Mouse (Mus musculus): ENCODE results near the gene Umps.
A peak's percentile ranks its signal among the peaks of the same experiment; 100 is the strongest.

Umps gene

DNA sequence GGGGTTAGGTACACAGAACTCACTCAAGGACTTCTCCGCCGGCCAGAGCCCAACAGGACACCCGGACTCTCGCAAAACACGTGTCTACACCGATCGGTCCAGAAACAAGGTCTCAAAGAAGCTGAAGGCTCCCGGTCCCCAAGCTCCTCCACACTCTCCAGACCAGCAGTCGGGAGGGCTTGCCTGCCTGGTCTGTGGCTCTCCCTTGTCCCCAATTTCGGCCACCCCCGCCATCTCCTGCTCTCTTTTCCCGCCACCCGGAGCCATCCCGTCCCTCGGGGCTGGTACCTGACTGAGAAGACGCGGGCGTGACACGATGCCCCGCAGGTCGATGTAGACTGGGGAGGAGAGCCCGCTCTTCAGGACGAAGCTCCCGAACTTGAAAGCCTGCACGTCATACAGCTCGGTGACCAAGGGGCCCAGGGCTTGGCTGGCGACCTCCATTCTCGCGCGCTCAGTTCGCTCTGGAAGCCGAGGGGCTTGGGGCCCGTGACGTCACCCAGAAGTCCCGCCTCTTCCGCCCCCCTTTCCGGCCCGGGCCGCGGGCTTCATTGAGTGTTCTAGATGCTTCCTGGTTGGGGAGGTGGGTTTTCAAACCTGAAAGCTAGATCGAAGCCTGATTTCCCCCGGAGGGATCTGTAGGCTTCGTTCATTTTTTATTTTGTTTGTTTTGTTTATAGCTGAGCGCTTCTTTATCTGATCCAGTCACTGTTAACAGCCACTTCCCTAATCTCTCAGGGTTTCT is at the start of gene Umps:
Umps (minus strand) TSS at position 501 of the 745 bp plus-strand sequence.
- peak; percentile 85 for DNase-seq

DNA sequence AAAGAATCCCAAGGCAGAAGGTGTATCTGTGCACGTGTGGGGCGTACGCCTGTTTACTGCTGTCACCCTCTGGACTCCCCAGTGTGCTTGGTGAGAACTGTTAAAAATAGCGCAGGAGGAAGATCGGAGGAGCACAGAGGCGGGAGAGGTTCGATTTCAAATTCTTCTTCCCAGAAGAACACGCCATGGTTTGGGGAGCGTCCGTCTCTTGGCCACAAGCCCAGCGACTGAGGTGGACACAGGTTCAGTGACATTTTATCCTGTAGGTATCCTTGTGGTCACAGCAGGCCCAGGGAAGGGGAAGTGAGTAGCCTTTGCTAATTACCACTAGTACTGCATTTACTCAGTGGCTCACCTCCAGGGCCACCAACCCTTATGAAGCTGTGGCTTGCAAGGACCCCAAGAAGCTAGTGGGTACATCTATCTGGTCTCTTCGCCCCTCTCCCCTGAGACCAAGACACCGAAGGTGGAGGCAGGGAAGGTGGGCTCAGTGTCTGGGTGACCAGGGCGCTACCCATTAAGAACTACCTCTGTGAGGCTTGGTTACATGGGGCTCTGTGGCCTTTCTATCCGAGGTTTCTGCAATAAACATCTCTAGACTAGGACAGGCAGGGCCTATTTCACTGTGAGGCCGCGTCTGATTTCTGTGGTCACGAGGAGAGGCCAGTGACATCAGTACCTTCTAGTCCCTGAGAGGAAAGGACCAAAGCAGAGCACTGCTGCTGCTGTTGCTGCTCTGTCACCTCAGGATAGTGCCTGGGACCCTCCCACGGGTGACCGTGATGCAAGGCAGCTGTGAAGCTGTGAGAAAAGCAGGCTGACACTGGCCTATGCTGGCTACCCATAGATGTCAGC is 45.4 kb upstream of the Umps start:
- DNase-seq: no peak

DNA sequence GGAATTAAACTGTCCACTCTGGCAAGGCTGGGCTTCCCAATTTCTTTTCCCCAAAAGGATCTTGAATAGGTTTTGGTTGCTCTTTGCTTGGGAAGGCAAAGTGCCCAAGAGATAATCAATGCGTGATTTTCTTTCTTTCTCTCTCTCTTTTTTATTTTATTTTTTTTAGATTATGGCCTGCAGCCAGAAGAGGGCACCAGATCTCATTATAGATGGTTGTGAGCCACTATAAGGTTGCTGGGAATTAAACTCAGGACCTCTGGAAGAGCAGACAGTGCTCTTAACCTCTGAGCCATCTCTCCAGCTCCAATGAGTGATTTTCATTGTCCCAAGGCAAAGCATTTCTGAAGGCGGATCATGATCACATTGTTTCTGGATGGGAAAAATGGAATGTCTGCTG is 42.7 kb upstream of the Umps start:
- no peak for DNase-seq

DNA sequence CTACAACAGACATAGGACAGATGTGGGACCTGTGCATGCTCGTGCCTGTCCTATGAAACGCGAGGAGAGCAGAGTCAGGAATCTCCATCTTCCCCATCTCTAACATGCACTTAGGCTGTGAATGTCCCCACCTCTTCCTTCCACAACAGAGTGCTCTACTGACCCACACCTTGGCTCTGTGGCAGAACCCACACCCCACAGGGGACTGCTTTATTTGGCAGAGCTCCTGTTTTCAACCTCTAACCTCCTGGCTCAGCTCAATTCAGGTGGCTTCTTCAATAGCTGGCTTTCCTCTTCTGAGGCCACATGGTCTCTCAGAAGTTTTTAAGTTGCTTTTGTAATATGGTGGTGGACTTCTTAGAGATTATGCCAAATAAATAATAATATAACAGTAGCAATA is 39.1 kb upstream of the Umps start:
- no peak for DNase-seq

DNA sequence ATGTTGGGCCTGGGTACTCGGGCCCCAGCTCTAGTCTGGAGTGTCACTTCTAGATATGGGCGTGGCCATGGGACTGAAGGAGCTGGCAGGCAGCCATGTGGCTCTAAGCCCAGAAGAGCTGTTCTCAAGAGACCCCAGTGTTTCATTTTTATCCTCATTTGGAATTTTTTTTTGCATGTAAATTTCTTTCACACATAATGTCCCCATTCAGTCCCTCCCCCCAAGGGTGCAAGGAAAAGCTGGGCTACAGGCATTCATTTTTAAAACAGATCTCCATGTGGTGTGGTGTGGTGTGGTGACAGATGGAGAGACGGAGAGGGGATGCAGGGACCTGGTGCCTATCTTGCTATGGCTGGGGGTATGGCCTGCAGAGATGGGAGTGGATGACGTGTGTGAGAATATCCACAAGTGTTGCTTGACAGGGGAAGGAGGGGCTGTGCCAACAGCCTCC is 37.3 kb upstream of the Umps start:
- peak; percentile 91 for DNase-seq

DNA sequence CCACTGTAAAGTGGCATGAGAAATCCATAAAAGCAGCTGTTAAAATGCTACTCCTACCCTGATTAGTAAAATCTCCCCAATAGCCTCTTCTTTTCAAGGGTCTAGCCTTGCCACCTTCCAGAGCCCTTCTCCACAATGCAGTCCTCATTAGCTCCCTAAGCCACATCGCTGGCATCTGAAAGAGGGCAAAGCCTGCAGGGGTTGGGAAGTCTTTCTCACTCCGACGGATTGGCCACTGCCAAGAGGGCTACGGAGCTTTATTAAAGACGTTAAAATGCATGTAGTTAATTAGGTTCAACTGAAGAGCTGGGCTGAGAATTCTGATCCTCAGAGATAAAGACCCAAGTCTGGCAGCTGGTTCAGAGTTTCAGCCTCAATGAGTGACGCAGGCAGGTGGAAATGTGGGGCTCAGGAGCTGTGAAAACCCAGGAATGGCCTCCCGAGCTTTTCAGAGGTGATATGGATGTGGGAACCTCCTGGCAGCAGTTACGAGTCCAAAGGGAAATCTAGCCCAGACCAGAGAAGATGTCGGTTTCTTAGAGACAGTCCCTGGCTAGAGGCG is 36.8 kb upstream of the Umps start:
- no peak for DNase-seq

DNA sequence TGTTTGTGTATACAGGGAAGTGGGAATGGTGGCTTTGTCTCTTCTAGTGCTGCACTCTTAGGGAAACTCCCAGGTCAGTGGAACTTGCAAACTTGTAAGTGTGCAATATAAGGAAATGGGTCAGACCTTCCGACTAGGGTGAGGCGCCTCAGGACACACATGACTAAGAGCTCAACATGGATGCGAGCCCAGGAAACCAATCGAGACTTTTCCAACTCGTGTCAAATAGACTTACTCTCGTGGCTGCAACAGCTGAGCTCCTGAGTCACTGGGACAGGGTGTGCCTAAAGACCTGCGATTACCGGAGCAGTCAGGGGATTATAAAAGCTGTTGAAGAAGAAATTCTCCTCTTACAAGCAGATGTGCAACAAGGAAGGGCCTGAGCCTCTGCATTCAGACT is 33.9 kb upstream of the Umps start:
- no peak for DNase-seq

DNA sequence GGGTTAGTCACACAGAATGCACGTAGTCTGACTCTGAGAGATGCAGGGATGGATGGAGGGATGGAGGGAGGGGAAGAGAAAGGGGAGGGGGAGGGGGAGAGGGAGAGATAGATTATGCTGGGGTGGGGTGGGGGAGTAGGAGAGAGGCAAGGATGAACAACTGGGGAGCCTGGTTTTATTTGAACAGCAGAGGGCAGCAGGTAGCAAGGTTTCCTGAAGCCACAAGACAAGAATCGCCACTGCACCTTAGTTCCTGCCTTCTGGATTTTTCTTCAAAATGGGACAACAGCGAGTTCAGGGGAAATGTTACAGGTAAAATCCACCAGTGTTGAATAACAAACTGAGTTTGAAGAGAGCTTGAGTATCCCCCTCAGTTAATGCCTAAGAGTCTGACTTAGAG is 32.5 kb upstream of the Umps start:
- peak; percentile 43 for DNase-seq

DNA sequence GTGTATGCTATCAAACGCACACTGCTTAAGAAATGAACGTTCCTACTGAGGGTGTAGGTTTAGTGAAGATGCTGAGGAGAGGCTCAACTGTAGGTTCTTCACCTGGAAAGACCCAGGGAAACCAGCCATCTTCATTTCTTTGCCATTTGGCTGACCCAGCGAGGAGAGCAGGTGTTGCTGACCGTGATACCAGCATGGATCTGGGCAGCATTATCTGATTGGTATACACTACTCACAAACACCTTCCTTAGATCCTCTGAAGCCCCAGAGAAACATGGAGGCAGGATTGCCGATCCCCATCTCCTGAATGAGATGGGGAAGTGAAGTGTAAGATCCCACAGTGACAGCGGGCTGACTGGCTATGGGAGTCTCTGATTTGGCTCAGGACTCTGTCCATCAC is 31.2 kb upstream of the Umps start:
- no peak for DNase-seq

DNA sequence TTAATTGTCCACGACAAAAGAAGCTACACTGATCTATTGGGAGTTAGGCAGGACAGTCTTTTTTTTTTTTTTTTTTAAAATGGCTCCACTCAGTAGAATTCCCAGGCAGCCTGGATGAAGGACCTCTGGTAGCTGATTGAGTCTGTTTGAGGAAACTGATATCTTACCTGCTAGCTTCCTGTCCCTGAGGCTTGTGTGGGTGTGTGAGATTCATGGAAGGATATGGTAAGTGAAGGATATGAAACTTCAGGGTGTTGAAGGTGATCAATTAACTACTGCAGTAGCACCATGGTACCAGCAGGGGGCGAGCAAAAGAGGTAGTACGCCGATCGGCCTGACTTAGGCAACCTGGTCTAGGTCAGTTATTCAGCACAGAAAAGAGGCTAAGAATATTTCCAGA is 29.2 kb upstream of the Umps start:
- peak; percentile 49 for DNase-seq

DNA sequence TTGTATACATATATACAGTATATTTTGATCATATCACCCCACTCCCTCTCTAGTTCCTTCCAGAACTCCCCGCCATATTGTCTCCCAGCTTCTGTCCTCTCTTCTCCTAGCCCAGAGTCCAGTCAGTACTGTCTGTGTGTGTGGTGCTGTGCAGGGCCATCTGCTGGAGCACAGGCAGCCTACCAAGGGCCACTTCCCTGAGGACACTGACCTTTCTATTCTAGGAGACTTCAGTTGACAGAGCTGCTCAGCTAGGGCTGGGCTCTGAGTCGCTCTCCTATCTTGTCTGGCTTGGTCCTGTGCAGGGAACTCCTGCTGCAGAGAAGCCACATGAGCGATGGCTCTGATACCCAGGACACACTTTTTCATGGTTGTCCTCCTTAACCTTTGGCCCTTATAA is 28.7 kb upstream of the Umps start:
- no peak for DNase-seq

DNA sequence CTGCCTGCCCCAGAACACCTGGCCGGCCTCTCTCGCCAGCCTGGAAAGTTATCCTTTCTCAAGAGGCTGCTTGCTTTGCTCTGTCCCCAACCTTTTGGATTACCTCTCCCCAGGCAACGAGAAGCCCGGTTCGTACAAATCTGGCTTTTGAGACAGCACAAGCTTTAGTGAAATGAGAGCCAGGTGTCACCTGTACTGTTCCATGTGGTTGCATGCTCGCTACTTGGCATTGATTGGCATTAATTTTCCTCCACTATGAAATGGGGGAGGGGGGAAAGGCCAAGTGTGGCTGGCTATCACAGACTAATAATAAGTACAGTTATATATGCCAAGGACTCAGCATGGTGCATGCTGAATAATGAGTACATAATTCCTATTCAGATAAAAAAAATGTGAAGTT is 27.5 kb upstream of the Umps start:
- DNase-seq: no peak

DNA sequence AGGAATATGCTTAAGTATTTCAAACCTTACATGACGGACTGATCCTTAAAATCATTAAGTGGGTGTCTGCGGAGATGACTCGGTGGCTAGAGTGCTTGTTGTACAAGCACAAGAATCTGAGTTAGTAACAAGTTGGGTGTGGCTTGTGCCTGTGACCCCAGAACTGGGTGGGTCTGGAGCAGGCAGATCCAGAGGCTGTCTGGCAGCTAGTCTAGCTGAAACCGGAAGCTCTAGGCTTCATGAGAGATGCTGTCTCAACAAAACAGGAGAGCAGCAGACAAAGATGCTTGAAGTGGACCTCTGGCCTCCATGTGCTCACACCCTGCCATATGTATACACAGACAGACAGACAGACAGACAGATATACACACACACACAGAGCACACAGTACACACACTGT is 23.9 kb upstream of the Umps start:
- DNase-seq: no peak

DNA sequence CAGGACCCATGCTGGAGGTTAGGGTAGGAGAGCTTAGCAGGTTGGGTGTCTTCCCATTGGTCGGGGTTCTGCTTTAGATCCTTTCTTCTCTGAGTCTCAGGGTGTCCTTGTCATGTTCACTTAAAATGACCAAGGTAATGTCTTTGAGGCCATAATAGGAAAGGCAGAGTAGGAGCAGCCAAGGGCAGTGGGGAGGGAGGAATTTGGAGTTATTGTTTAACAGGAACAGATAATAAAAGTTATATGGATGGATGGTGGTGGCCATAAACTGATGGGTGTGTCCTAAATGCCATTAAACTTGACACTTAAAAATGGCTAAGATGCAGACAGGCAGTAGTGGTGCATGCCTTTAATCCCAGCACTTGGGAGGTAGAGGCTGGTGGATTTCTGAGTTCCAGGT is 22.3 kb upstream of the Umps start:
- no peak for DNase-seq

DNA sequence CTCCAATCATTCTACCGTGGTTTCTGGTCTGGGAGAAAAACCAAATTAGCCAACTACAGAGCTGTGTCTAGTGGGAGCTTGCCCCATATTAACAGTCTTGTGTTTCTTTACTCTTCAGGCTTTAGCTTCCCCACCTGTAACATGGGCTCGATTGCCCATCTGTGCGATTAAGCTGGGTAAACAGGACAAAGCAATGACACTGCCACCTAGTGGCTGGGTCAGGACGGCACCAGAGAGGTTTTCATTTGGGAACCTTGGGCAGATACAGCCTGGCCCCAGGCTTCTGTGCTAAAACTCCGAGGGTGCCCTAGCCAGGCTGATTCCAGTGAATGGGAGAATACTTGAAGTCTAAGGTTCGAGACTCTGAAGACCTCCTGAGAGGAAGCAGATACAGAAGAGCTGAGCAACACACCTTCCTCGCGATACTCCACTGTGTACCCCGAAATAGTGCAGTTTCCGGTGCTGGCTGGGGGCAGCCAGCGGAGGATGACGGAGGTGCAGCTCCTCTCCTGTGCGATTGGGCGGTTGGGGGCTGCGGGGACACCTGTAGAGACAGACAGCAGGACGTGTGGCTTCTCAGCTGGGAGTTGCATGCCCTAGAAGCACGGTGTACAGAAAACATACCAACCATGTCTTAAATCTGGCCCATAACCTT is 21.6 kb upstream of the Umps start:
- no peak for DNase-seq

DNA sequence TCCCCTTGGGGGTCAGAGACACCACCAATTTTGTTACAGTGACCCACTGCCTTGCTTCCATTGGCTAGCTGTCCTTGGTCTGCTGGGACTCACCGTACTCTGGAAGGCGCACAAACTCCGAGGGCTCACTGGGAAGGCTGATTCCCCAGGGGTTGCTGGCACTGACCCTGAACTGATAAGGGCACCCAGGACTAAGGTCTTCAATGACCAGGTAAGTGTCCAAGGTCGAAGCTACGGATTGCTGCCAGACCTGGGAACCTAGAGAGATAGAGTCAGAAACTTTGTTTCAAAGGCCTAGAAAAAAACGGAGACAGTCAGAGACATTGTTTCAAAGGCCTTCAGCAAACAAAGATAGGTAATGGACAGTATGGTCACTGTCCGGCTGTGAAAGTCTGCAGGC is 20.2 kb upstream of the Umps start:
- DNase-seq: no peak

DNA sequence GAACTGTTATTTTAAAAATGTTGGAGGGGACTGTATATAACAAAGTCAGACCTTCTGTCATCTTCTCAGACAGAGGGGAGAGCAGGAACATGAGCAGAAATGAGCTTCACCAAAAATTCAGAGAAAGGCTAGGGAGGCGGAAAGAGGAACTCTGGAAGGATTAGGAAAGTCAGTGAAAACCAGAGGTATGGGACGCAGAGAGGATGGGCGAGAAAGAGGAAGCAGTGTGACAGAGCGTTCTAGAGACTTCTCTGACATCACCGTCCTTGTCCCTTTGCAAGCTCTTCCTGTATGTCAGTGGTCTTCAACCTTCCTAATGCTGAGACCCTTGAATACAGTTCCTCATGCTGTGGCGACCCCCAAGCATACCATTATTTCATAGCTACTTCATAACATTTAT is 18.5 kb upstream of the Umps start:
- no peak for DNase-seq

DNA sequence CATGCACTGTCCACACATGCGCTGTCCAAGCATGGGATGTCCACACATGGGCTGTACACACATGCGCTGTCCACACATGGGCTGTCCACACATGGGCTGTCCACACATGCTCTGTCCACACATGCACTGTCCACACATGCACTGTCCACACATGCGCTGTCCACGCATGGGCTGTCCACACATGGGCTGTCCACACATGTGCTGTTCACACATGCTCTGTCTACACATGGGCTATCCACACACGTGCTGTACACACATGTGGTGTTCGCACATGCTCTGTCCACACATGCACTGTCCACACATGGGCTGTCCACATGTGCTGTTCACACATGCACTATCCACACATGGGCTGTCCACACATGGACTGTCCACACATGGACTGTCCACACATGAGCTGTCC is 16.9 kb upstream of the Umps start:
- no peak for DNase-seq

DNA sequence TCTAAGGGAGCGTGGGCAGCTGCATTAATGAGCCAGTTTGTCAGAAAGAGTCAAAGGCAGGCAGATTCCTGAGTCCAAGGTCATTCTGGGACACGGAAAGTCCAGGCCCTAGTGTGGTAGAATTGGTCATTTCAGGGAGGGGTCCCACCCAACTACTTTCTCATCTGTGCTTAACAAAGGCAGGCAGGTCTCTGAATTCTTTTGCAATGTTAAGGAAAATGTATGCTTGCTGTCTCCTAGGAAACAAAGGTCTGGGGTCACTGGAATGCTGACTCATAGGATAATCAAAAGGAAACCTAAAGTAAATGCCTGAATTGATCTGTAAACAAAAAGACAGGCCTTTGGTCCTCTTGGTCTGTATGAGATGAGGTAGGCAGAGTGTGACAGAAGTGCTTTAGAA is 13.0 kb upstream of the Umps start:
- DNase-seq: no peak

DNA sequence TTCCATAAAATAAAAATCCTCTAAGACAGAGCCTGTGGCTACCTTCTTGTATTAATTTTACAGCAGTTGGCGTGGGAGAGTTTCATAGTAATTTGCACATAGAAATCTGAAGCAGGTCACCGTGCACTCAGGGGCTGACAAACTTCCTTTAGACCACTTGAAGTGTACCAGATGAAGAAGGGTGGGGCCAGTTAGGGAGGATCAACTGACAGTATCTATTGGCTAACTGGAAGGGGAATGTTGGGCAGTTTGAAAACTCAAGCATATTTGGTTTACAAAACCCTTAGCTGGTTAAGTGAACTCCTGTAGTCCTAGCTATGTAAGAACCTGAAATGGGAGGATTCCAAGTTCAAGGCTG is 424 bp upstream of the Umps start:
- DNase-seq: no peak

DNA sequence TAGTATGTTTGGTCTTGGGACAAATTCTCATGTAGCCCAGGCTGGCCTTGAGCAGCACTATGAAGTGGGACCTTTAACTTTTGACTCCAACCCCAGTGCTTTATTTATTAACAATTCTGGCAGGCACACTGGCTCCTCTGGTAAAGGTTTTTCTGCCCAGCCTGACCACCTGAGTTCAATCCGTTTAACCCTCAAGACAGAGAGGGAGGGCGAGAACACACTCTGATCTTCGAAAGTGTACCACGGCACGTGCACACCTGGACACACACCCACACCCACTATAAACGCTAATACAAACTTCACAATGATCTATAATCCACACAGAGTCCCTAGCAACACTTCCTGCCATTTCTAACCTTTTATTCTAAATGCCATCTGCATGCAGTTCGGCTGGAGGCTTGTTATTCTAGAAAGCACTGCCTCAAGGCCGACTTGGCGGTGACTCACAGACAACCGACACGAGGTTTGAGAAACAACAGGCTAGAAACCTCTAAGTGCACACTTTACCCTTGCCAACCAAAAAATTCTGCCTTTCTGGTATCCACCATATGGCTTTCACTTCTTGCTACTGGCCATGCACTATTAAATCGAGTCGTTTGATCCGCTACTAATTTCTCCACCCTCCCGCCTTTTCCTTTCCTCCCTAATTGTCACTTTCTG is 830 bp downstream of the Umps start:
- DNase-seq: no peak

DNA sequence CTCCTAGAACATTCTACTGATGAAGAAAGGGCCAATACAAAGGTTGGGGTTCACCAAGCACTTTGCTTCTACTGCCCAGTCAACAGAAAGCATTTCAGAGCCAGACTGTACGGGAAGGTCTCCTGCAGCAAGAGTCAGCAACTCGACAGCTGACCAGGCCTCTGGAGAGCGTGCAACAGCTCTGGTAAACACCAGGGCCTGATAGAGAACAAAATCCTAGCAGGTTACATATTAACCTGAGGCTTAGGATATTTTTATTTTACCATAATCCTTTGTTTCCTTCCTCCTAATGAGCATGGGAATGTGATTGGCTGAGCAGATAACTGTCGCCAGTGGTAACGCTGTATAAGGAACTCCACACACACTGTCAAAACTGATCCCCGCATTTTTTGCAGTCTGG is 3.3 kb downstream of the Umps start:
- no peak for DNase-seq

DNA sequence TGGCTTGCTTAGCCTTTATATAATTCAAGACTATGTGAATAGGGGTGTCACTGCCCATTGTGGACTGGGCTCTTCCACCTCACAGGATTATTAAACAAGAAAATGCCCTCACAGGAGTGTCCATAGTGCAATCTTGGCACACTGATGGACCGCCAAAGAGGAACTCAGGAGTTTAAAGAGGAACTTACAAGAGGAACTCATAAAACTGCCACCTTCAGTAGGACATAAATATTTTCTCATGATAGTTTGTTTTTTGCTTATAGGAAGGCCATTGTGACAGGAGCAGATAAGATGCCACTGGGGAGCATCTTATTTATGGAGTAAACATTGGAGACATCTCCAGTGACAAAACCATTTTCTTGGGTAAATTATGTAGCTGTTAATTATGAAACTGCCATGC is 12.0 kb downstream of the Umps start:
- DNase-seq: no peak

Data from right cerebral cortex, postnatal 4 days (tissue).